In genomic region chr1:194977371-194977761, GRCm38 (mm10) we compare ENCODE assay signal across 8 mouse cellular contexts. TPM values are rescaled to one million over a fixed set of nuclear protein-coding genes. Genes with fewer than 3 reads are reported as not detected.
A peak's percentile ranks its signal among the peaks of the same experiment; 100 is the strongest.
DNase-seq lines count a peak whose midpoint lies in the region; ATAC-seq and TF ChIP-seq lines count a peak whose summit lies in the region.

No protein-coding gene starts in this region.

- intact Hi-C loops in gastrocnemius, postnatal 36 days (cut with DNase I): loop anchor here (2.0 to 10.0 kb wide), 3 partner anchors 39 to 157 kb away; partner anchors contain the start of gene Cr1l

- peak; percentile 61 for DNase-seq in liver, adult 2 months (ENCODE audit: extremely low read depth, low read depth, low spot score)
- DNase-seq in liver: no peak
- peak; percentile 60 for DNase-seq in cerebellum, adult 11 months
- peak; percentile 19 to 53 for DNase-seq in gastrocnemius, postnatal 36 days
- peak; percentile 32 for DNase-seq in layer of hippocampus, postnatal 25 days (ENCODE audit: extremely low spot score in 1 of 2, low spot score in 1 of 2)
- DNase-seq in midbrain, postnatal 0 days (ENCODE audit: low spot score): no peak
- DNase-seq in retina, embryonic 14.5 days (ENCODE audit: low spot score): no peak
- DNase-seq in spleen, postnatal 4 days (ENCODE audit: low spot score in 2 of 2): no peak

- H3K27ac ChIP-seq in liver, adult 2 months (replicated peaks; ENCODE audit: insufficient read depth, low read depth, low read length): peak overlapping the region; percentile 80
- no peak overlapping the region for H3K27ac ChIP-seq in midbrain, postnatal 0 days (ENCODE audit: low read depth, low read length)

- H3K27me3 ChIP-seq in liver, adult 2 months (ENCODE audit: control insufficient read depth, insufficient read depth, low read length): no peaks in the 10 kb centered on the region
- no peaks in the 10 kb centered on the region for H3K27me3 ChIP-seq in midbrain, postnatal 0 days (ENCODE audit: insufficient read depth, low read length)

- peaks cover 25% of the 10 kb centered on the region for H3K4me1 ChIP-seq in liver, adult 2 months (ENCODE audit: control insufficient read depth, insufficient read depth, low read length)
- H3K4me1 ChIP-seq in midbrain, postnatal 0 days (ENCODE audit: insufficient read depth, low read length): peaks cover 18% of the 10 kb centered on the region; the same call in 1 of the 2 replicates

- TF ChIP-seq CTCF in liver, adult 2 months (IDR thresholded peaks at IDR 0.05; ENCODE audit: low read depth, low read length): no peak
- TF ChIP-seq CTCF in midbrain, postnatal 0 days (IDR thresholded peaks at IDR 0.05): no peak

- ATAC-seq in midbrain, postnatal 0 days (ENCODE audit: low FRiP score): peak; percentile 3; the same call in 1 of the 2 replicates

- peak overlapping the region; percentile 63 for H3K4me3 ChIP-seq in liver, adult 2 months (ENCODE audit: insufficient read depth, low read depth, low read length)
- peak overlapping the region; percentile 67 for H3K4me3 ChIP-seq in midbrain, postnatal 0 days (ENCODE audit: low read depth, low read length)

- H3K4me2 ChIP-seq in midbrain, postnatal 0 days (ENCODE audit: low read depth, low read length, poor library complexity, severe bottlenecking): peak overlapping the region; percentile 61

- H3K9ac ChIP-seq in liver, adult 2 months (ENCODE audit: low read depth, low read length): peak overlapping the region; percentile 57
- H3K9ac ChIP-seq in midbrain, postnatal 0 days (replicated peaks; ENCODE audit: low read length, poor library complexity, severe bottlenecking): peak overlapping the region; percentile 67

- 42% methylated on average over 1 of the region's 1 CpGs for WGBS in liver, adult 2 months
- WGBS in midbrain, postnatal 0 days: 44% methylated on average over 1 of the region's 1 CpGs

- H3K79me2 ChIP-seq in liver, adult 2 months (ENCODE audit: control insufficient read depth, insufficient read depth, low read length): peaks cover 17% of the 10 kb centered on the region; the same call in 1 of the 2 replicates

- no peaks in the 10 kb centered on the region for H3K36me3 ChIP-seq in liver, adult 2 months (ENCODE audit: control insufficient read depth, insufficient read depth, low read length)
- H3K36me3 ChIP-seq in midbrain, postnatal 0 days (ENCODE audit: insufficient read depth, low read length): no peaks in the 10 kb centered on the region

- H3K9me3 ChIP-seq in midbrain, postnatal 0 days (ENCODE audit: low read length): no peaks in the 10 kb centered on the region

- TF ChIP-seq POLR2A in liver, adult 2 months (IDR thresholded peaks at IDR 0.05; ENCODE audit: extremely low read depth, insufficient read depth, low read length): no peak

RNA-seq across cellular contexts. Expression of gene Cd34, which starts 38.7 kb away (rescaled TPM):
- 1.7 and 2.4 TPM in 2 replicates for total RNA-seq in liver, adult 2 months (2014; rRNA removed)
- 0.40 and 0.72 TPM in 2 replicates for polyA plus RNA-seq in liver, adult 2 months (2012; rRNA removed)
- 10 to 100 TPM; 39.8 to 41.4 TPM for total RNA-seq in gastrocnemius, postnatal 36 days (2021)
- 10 to 100 TPM; 29.8 to 35.4 TPM for total RNA-seq in layer of hippocampus, postnatal 25 days (2021)
- 18.5 and 23.9 TPM in 2 replicates for total RNA-seq in midbrain, postnatal 0 days (2014; rRNA removed)
- 17.6 and 20.3 TPM in 2 replicates for polyA plus RNA-seq in midbrain, postnatal 0 days (2015; fragmentation: Nextera tagmentation; extraction: Ambion mirVana)

Comparison
In these comparisons a context has a peak if more than half of its experiments do, and no peak if none do; other contexts are left out.
1. DNase-seq: peak in liver, adult 2 months (single experiment), cerebellum, adult 11 months (single experiment), gastrocnemius, postnatal 36 days (2 of 2) and layer of hippocampus, postnatal 25 days (2 of 2); none in liver (single experiment), midbrain, postnatal 0 days (single experiment), retina, embryonic 14.5 days (single experiment) and spleen, postnatal 4 days (0 of 2).